Mouse (Mus musculus) midbrain, embryonic 16.5 days (tissue): Measurements from ENCODE around the gene Ccn6. TPM values are rescaled to one million over a fixed set of nuclear protein-coding genes. Genes with fewer than 3 reads are reported as not detected.

Source experiments
- ATAC-seq: fragments of 200-750 bp; cut with Nextera tagmentation; 2 replicates; pipeline ENCODE4 v1.8.0; 2017; ENCODE audit warnings: moderate TSS enrichment
- H3K27ac ChIP-seq: fragments of 300-500 bp; sonication (generic); 2 replicates; pipeline ENCODE4 v1.5.1; 2014; ENCODE audit warnings: mild to moderate bottlenecking, low read length, mixed read lengths
- H3K27me3 ChIP-seq: fragments of 300-500 bp; sonication (generic); 2 replicates; pipeline ENCODE4 v1.6.1; 2014; ENCODE audit warnings: low read depth, low read length, mixed read lengths; ENCODE audit not compliant: control insufficient read depth, insufficient read depth
- H3K36me3 ChIP-seq: fragments of 300-500 bp; sonication (generic); 2 replicates; pipeline ENCODE4 v1.6.1; 2014; ENCODE audit warnings: mild to moderate bottlenecking, low read length, moderate library complexity, mixed read lengths; ENCODE audit not compliant: control insufficient read depth, insufficient read depth
- H3K4me1 ChIP-seq: fragments of 300-500 bp; sonication (generic); 2 replicates; pipeline ENCODE4 v1.6.1; 2014; ENCODE audit warnings: mild to moderate bottlenecking, low read length, mixed read lengths; ENCODE audit not compliant: control insufficient read depth, insufficient read depth
- H3K4me2 ChIP-seq: fragments of 300-500 bp; sonication (generic); 2 replicates; pipeline ENCODE4 v1.6.1; 2014; ENCODE audit warnings: mild to moderate bottlenecking, low read length, mixed read lengths
- H3K4me3 ChIP-seq: fragments of 300-500 bp; sonication (generic); 2 replicates; pipeline ENCODE4 v1.5.1; 2014; ENCODE audit warnings: low read depth, mild to moderate bottlenecking, low read length, moderate library complexity, mixed read lengths
- H3K9ac ChIP-seq: fragments of 300-500 bp; sonication (generic); 2 replicates; pipeline ENCODE4 v1.6.1; 2014; ENCODE audit warnings: low read depth, low read length, mixed read lengths
- H3K9me3 ChIP-seq: fragments of 300-500 bp; sonication (generic); replicated peaks from 2 replicates; pipeline ENCODE4 v1.6.1; 2014; ENCODE audit warnings: mild to moderate bottlenecking, low read length, mixed read lengths; ENCODE audit not compliant: control insufficient read depth, poor library complexity, severe bottlenecking
- WGBS: fragments of 180-500 bp; shearing (Covaris S2); extraction: QIAGEN DNeasy Blood & Tissue Kit; methylation state at CpG from one replicate; pipeline ENCODE4 v1.1.7; 2014; 5-methylcytosine and 5-hydroxymethylcytosine counted together
- polyA plus RNA-seq: library from polyadenylated mRNA; unstranded; fragments of >200 nt; fragmentation: Nextera tagmentation; extraction: Ambion mirVana; gene quantifications from 2 replicates; pipeline ENCODE4 v1.2.1, GENCODE M21; 2015

Gene Ccn6
- polyA plus RNA-seq, 1 experiment from 2014 or later = 0.30 TPM

GRCm38 (mm10) chr10:39104803-39105449, 58.7 kb downstream of the Ccn6 start:
- WGBS = 94% methylated on average over 8 of the region's 8 CpGs
- no peak overlapping the region for H3K27ac ChIP-seq
- no peaks in the 10 kb centered on the region for H3K36me3 ChIP-seq
- no peaks in the 10 kb centered on the region for H3K27me3 ChIP-seq
- H3K9me3 ChIP-seq = no peaks in the 10 kb centered on the region
- no peak overlapping the region for H3K9ac ChIP-seq
- no peak overlapping the region for H3K4me2 ChIP-seq
- H3K4me1 ChIP-seq = peaks cover 2% of the 10 kb centered on the region; the same call in 1 of the 2 replicates
- ATAC-seq = peak; percentile 63; the same call in 1 of the 2 replicates
- H3K4me3 ChIP-seq = no peak overlapping the region

Other genes with a start within 250 kb of the Ccn6 start
- 15.9 and 20.2 TPM in 2 replicates for gene Lama4, start 198.3 kb downstream of the Ccn6 start, polyA plus RNA-seq
- 36.1 and 39.9 TPM in 2 replicates for gene Fam229b, start 29.9 kb downstream of the Ccn6 start, polyA plus RNA-seq
- gene Tube1, start 29.8 kb downstream of the Ccn6 start, polyA plus RNA-seq = 7.1 and 7.8 TPM in 2 replicates
- 71.2 and 71.3 TPM in 2 replicates for gene Fyn, start 205.1 kb upstream of the Ccn6 start, polyA plus RNA-seq